Mouse (Mus musculus) hindbrain, embryonic 14.5 days (tissue): ENCODE data around the gene Ripply3. TPM values are rescaled to one million over a fixed set of nuclear protein-coding genes. Genes with fewer than 3 reads are reported as not detected.
"Not testable (repeated sequence)": the region's sequence is repeated elsewhere in the genome, so short reads cannot be mapped to it uniquely, and the experiment has no call there.

ENCODE experiments used
- ATAC-seq: fragments of 200-750 bp; cut with Nextera tagmentation; 2 replicates; pipeline ENCODE4 v1.8.0; 2017; ENCODE audit warnings: moderate number of reproducible peaks, mild to moderate bottlenecking, moderate TSS enrichment, moderate library complexity; ENCODE audit not compliant: low FRiP score
- DNase-seq: peaks from one replicate; pipeline ENCODE4 v3.0.0-alpha.2; 2015; ENCODE audit warnings: low spot score
- H3K27ac ChIP-seq: fragments of 300-500 bp; sonication (generic); 2 replicates; pipeline ENCODE4 v1.5.1; 2014; ENCODE audit warnings: mild to moderate bottlenecking, moderate library complexity
- H3K27me3 ChIP-seq: fragments of 300-500 bp; sonication (generic); 2 replicates; pipeline ENCODE4 v1.6.1; 2014; ENCODE audit warnings: mild to moderate bottlenecking, low read length, mixed read lengths; ENCODE audit not compliant: control insufficient read depth, insufficient read depth
- H3K36me3 ChIP-seq: fragments of 300-500 bp; sonication (generic); replicated peaks from 2 replicates; pipeline ENCODE4 v1.6.1; 2014; ENCODE audit not compliant: control insufficient read depth, insufficient read depth
- H3K4me1 ChIP-seq: fragments of 300-500 bp; sonication (generic); replicated peaks from 2 replicates; pipeline ENCODE4 v1.6.1; 2014; ENCODE audit warnings: antibody characterized with exemption, low read length, mixed read lengths; ENCODE audit not compliant: control insufficient read depth, insufficient read depth
- H3K4me2 ChIP-seq: fragments of 300-500 bp; sonication (generic); replicated peaks from 2 replicates; pipeline ENCODE4 v1.6.1; 2014; ENCODE audit warnings: mild to moderate bottlenecking, moderate library complexity
- H3K4me3 ChIP-seq: fragments of 300-500 bp; sonication (generic); replicated peaks from 2 replicates; pipeline ENCODE4 v1.5.1; 2014; ENCODE audit warnings: mild to moderate bottlenecking, low read length
- H3K9ac ChIP-seq: fragments of 300-500 bp; sonication (generic); 2 replicates; pipeline ENCODE4 v1.6.1; 2014
- H3K9me3 ChIP-seq: fragments of 300-500 bp; sonication (generic); 2 replicates; pipeline ENCODE4 v1.6.1; 2016; ENCODE audit warnings: low read length; ENCODE audit not compliant: control insufficient read depth
- WGBS: fragments of 180-500 bp; shearing (Covaris S2); extraction: QIAGEN DNeasy Blood & Tissue Kit; methylation state at CpG from one replicate; pipeline ENCODE4 v1.1.7; 2014; 5-methylcytosine and 5-hydroxymethylcytosine counted together
- polyA plus RNA-seq: library from polyadenylated mRNA; unstranded; fragments of >200 nt; fragmentation: Nextera tagmentation; extraction: Ambion mirVana; gene quantifications from 2 replicates; pipeline ENCODE4 v1.2.1, GENCODE M21; 2014

Gene Ripply3
- polyA plus RNA-seq, 1 experiment from 2014 or later = 1.3 TPM

DNA sequence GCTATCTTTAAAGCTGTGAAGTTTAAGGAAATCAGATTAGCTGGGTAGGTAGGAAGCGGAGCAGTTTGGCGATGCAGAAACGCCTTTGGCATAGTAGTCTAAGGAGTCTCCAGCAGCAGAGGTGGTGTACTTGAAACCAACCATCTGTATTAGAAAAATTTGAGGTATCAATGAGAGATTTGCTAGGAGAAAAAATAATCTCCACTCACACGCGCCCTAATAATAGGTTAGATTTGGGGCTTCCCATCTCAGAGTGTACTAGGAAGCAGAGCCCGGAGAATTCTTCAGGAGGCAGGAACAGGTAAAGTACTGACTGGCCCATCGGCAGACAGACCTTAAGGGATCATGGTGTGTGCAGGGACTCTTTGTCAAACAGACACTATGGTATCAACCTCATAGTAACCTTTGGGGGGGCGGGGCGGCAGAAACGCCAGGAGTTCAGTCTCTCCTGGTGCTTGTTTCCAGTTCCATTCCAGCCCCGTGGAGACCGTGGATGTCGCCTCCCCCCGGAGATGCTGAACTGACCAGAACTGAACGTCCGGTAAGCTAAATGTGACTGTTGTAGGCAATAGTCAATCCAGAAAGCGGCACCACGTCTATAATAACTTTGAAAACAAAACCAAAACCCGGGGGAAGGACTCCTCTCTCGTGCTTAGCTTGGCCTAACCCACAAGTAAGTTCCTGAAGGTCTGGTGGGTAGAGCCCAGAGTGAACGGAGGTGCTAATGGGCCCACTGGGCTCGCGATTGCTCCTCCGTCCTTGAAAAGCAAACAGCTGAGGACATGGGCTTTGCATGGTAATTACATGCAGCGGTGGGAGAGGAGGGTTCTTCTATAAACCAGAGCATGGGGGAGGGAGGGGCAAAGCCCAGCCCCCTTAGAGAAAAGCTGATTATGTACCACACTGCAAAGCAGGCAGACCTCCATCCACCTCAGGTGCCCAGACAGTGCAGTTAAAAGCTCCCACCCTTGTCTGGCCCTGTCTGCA is 954 bp downstream of the Ripply3 start:
- peak overlapping the region; percentile 47; the same call in 1 of the 2 replicates for H3K9ac ChIP-seq

DNA sequence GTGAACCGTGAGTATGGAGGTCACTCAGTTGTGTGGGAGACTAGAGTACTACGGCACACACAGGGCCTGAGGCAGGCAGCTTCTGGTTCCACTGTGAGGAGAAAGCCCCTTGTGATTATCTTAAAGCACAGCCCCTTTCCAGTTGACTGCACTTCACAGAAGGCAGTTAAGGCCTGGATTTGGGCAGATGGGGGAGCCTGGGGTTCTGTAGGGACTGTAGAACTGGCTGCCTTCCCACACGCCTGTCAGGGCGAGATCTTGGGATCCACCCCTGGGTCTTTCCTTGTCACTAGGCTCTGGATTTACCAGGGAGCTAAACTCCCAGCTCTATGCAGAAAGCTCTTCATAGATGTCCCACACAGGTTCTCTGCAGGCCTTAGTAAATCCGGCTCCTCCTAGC is 2.2 kb downstream of the Ripply3 start:
- Histone ChIP-seq H3K9me3 (no peaks in the 10 kb centered on the region), H3K27me3 (peaks cover 25% of the 10 kb centered on the region), H3K4me3 (no peak overlapping the region), H3K4me2 (no peak overlapping the region), H3K4me1 (peaks cover 25% of the 10 kb centered on the region), H3K36me3 (no peaks in the 10 kb centered on the region), H3K27ac (no peak overlapping the region; the same call in 1 of the 2 replicates), H3K9ac (no peak overlapping the region)
- DNase-seq (no peak), ATAC-seq (no peak)
- 50% methylated on average over 5 of the region's 5 CpGs for WGBS

More for the DNA sequence above, 954 bp downstream of the Ripply3 start:
- H3K9me3 ChIP-seq = no peaks in the 10 kb centered on the region
- no peak for ATAC-seq
- WGBS = 7% methylated on average over 25 of the region's 25 CpGs
- no peaks in the 10 kb centered on the region for H3K36me3 ChIP-seq
- H3K4me2 ChIP-seq = peak overlapping the region; percentile 58
- peaks cover 30% of the 10 kb centered on the region for H3K27me3 ChIP-seq
- no peak overlapping the region for H3K4me3 ChIP-seq
- DNase-seq = no peak
- H3K4me1 ChIP-seq = peaks cover 25% of the 10 kb centered on the region
- no peak overlapping the region for H3K27ac ChIP-seq

DNA sequence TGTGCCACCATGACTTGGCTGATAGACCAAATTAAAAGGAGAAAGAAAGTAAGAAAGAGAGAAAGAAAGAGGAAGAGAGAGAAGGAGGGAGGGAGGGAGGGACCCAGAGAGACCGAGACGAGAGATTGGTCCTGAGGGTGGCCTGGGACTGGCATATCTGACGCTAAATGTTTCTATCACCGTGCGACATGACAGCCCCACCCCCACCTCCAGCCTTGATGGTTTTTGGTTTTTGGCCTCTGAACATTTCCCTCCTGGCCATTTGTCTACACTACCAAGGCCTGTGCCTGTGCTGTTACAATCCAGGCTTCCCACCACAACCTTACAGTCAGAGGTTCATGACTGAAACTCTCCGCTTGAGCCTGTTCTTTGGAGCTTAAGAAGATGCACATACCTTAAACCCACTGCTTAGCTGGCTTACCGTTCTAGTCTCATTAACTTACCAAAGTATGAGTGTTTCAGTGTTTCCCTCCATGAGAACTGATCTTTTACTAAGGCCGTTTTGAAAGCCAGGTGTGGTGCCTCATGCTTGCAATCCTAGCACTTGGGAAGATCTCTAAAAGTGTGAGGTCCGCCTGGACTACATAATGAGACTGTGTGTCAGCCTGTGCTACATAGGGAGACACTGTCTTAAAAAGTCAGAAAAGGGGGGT is 3.1 kb downstream of the Ripply3 start:
- H3K27ac ChIP-seq = no peak overlapping the region
- H3K4me2 ChIP-seq = no peak overlapping the region
- H3K9ac ChIP-seq = no peak overlapping the region
- no peak overlapping the region for H3K4me3 ChIP-seq
- H3K9me3 ChIP-seq = no peaks in the 10 kb centered on the region
- no peaks in the 10 kb centered on the region for H3K36me3 ChIP-seq
- 81% methylated on average over 9 of the region's 9 CpGs for WGBS
- DNase-seq = no peak
- ATAC-seq = no peak
- H3K4me1 ChIP-seq = peaks cover 25% of the 10 kb centered on the region
- peaks cover 25% of the 10 kb centered on the region for H3K27me3 ChIP-seq

DNA sequence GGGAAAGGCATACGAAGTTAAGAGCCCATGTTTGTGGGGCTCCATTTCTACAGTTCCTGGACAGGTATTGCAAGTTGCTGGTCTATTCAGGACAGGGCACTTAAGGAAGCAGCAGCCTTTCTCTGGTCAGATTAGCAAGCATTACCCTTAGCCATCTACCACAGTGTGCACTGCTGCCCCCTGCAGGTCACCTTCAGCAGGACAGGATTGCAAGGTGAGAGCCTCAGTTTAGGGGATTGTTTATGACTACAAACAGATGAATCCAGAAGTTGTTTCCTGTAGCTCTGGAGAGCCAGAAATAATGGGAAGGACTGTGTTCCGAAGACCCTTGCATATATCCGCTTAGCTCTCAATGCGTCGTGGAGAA is 3.6 kb downstream of the Ripply3 start:
- 60% methylated on average over 5 of the region's 5 CpGs for WGBS
- H3K9ac ChIP-seq = no peak overlapping the region
- DNase-seq = no peak

DNA sequence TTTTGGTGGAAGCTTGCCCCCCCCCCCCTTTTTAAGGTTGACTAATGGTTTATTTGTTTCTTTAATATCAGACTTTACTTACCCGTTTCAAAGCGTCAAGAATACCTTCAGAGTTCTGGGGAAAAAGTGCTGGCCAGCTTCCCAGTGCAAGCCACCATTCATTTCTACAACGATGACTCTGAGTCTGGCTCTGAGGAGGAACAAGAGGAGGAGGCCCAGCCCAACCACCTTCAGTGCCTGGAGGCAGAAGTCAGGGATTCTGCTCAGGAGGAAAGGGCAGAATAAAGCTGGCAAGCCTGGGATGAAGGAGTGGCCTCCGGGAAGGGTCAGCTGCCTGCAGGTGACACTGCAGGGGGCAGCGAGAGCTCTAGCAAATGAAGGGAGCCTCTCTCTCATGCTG is 7.4 kb downstream of the Ripply3 start:
- Histone ChIP-seq H3K36me3 (no peaks in the 10 kb centered on the region), H3K4me2 (no peak overlapping the region), H3K27me3 (no peaks in the 10 kb centered on the region), H3K9me3 (no peaks in the 10 kb centered on the region), H3K4me1 (0 out of 2 replicates have a peak, but pooled peaks cover under 1% of the 10 kb centered on the region), H3K9ac (no peak overlapping the region), H3K27ac (no peak overlapping the region), H3K4me3 (no peak overlapping the region)
- DNase-seq (no peak), ATAC-seq (no peak)
- 46% methylated on average over 5 of the region's 5 CpGs for WGBS

More for the DNA sequence above, 3.6 kb downstream of the Ripply3 start:
- Histone ChIP-seq H3K36me3 (no peaks in the 10 kb centered on the region), H3K4me1 (peaks cover 25% of the 10 kb centered on the region), H3K27ac (no peak overlapping the region), H3K4me2 (no peak overlapping the region), H3K27me3 (peaks cover 21% of the 10 kb centered on the region), H3K4me3 (no peak overlapping the region), H3K9me3 (no peaks in the 10 kb centered on the region)
- no peak for ATAC-seq

DNA sequence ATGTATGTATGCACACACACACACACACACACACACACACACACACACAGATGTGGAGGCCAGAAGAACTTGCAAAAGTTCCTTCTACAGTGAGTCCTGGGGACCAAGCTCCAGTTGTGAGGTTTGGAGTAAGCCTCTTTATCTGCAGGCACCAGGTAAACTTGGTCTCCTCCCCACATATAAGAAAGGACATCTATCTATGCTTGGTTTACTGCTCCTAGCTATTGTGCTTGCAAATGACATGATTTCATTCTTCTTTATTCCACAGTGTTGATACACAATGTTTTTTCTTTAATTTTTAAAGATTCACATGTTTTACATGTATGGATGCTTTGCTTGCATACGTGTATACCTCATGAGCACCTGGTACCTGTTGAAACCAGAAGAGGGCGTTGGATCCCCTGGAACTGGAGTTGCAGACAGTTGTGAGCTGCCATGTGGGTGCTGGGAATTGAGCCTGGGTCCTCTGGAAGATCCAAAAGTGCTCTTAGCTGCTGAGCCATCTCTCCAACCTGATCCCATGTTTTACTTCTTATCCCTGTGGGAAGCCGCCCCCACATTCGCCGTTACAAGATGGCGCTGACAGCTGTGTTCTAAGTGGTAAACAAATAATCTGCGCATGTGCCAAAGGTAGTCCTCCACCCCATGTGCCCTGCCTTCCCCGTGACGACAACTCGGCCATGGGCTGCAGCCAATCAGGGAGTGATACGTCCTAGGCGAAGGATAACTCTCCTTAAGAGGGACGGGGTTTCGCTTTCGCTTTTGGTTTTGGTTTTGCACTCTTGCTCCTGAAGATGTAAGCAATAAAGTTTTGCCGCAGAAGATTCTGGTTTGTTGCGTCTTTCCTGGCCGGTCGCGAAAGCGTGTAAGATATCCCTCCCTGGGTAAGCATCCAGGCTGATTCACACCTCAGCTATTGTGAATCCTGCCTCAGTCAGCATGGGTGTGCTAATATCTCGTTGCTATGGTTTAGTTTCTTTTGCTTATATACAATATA is 11.2 kb downstream of the Ripply3 start:
- not testable (repeated sequence) for H3K9me3 ChIP-seq, H3K9ac ChIP-seq, H3K36me3 ChIP-seq, H3K4me1 ChIP-seq, H3K4me3 ChIP-seq, ATAC-seq, H3K27me3 ChIP-seq, DNase-seq, H3K27ac ChIP-seq, H3K4me2 ChIP-seq
- WGBS = 94% methylated on average over 18 of the region's 22 CpGs

DNA sequence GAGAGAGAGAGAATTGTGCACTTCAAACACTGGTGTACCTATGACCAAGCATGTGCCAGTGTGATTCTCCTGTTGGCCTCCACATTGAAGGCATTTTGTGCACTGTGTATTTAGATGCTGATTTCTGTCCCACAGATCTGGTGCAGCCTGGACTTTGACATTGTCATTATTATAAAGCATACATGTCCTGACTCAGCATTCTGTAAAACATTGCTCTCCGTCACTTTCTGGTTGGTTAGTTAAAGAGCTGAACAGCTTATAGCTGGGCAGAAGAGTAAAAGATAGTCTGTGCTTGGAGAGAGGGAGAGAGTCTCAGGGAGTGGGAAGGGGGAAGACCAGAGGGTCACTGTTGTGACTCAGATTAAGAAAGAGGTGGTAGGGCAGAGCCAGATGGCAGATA is 17.5 kb downstream of the Ripply3 start:
- WGBS = 76% methylated on average over 1 of the region's 1 CpGs
- ATAC-seq (no peak), DNase-seq (no peak)
- H3K36me3 ChIP-seq = no peaks in the 10 kb centered on the region
- H3K4me1 ChIP-seq = peaks cover 11% of the 10 kb centered on the region; the same call in 1 of the 2 replicates
- H3K4me3 ChIP-seq = no peak overlapping the region
- no peaks in the 10 kb centered on the region for H3K9me3 ChIP-seq
- H3K9ac ChIP-seq = no peak overlapping the region
- H3K4me2 ChIP-seq = no peak overlapping the region
- H3K27ac ChIP-seq = no peak overlapping the region
- no peaks in the 10 kb centered on the region for H3K27me3 ChIP-seq

DNA sequence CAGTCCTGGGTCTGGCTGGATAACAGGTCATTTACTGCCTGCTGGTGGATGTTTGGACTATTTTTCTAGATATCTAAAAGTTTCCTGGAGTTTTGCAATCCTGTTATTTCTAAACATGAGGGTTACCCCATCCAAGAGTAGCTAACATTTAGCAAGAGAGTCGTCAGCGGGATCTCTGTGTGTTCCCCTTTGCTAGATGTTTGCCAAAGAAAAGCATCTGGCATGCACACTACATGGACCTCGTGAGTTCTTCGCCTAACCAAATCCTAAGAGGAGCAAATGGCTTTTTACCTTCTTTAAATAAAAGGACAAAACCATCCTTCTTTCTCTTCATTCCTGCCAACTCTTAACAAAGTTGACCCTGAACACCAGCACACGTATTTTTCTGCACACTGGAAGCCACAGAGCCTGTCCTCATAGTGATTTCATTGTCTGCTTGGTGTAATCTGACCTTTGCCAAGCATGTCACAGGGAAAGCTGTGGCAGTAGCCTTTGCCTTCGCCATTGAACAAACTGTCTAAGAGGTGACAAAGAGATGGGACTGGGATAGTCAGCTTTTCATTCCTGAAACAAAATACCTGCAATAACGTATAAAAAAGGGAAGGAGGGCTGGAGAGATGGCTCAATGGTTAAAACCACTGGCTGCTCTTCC is 19.0 kb downstream of the Ripply3 start:
- DNase-seq (no peak), ATAC-seq (no peak)
- H3K4me1 ChIP-seq = peaks cover 11% of the 10 kb centered on the region; the same call in 1 of the 2 replicates
- H3K36me3 ChIP-seq = no peaks in the 10 kb centered on the region
- H3K9me3 ChIP-seq = no peaks in the 10 kb centered on the region
- 78% methylated on average over 7 of the region's 7 CpGs for WGBS
- H3K27me3 ChIP-seq = no peaks in the 10 kb centered on the region
- H3K4me2 ChIP-seq = no peak overlapping the region
- no peak overlapping the region for H3K9ac ChIP-seq
- H3K27ac ChIP-seq = no peak overlapping the region
- H3K4me3 ChIP-seq = no peak overlapping the region
